Mouse (Mus musculus) bone marrow macrophage, adult 2 months (primary cell): Measurements from ENCODE around the gene Ube2i. TPM values are rescaled to one million over a fixed set of nuclear protein-coding genes. Genes with fewer than 3 reads are reported as not detected.

Experiments used
- H3K27ac ChIP-seq: 2 replicates; pipeline ENCODE4 v1.5.1; 2012; ENCODE audit warnings: low read depth, low read length; ENCODE audit not compliant: insufficient read depth
- H3K4me1 ChIP-seq: 2 replicates; pipeline ENCODE4 v1.6.1; 2012; ENCODE audit warnings: low read length; ENCODE audit not compliant: control insufficient read depth, insufficient read depth
- H3K4me3 ChIP-seq: 2 replicates; pipeline ENCODE4 v1.5.1; 2012; ENCODE audit warnings: mild to moderate bottlenecking, low read length, moderate library complexity; ENCODE audit not compliant: insufficient read depth
- CTCF ChIP-seq: IDR thresholded peaks from 2 replicates; pipeline ENCODE4 v1.5.1; 2012; ENCODE audit warnings: low read depth, mild to moderate bottlenecking, low read length, moderate library complexity
- POLR2A ChIP-seq: IDR thresholded peaks from 2 replicates; pipeline ENCODE4 v1.6.1; 2012; ENCODE audit warnings: mild to moderate bottlenecking, low read depth, low read length, borderline replicate concordance
- polyA plus RNA-seq: library from polyadenylated mRNA; stranded (reverse); fragments of >200 nt; gene quantifications from 2 replicates; pipeline ENCODE4 v1.2.4, GENCODE M21; 2012; ENCODE audit not compliant: missing spikeins, insufficient read depth, insufficient read length

The Ube2i gene
- 221 and 242 TPM in 2 replicates for polyA plus RNA-seq

DNA sequence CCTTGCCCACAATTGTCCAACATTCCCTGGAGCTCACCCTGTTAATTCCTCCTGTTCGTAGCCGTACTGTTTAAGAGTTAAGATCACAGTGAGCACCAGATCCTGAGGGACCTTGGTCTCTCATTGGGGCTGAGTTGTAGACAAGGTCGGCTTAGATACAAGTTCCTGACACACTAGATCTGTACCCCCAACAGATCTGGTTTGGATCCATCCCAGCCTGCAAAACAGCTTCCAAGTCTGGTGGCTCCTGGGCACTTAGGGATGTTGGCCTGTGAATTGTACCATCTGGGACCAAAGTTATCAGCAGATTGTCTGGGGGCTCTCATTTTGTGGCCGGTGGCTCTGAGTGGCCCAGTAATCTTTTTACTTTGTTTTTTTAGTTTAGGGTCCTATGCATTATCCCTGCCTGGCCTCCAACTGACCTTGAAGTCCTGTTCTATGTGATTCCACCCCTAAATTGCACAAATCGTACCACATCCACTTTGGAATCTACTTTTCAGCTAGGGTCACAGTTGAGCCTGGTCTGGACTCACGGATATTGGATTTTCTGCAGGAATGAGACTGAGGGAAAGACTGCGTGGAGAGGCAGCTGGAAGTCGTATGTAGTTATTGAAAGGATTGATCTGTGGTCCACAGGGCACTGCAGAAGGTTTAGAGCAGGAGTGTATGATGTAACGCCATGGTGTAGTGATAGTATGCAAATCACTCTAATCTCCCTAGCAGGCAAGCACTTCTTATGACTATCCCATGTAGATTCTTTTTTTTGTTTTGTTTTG, at the start of gene Ube2i:
TSS of gene Ube2i (minus strand) at position 52 of the 776 bp plus-strand sequence.
- Histone ChIP-seq H3K4me3 (peak within 1 kb of the TSS; percentile 97), H3K4me1 (peaks cover 21% of the 10 kb centered on the region), H3K27ac (peak within 1 kb of the TSS; percentile 96)
- TF ChIP-seq CTCF = no peak
- TF ChIP-seq POLR2A = no peak

DNA sequence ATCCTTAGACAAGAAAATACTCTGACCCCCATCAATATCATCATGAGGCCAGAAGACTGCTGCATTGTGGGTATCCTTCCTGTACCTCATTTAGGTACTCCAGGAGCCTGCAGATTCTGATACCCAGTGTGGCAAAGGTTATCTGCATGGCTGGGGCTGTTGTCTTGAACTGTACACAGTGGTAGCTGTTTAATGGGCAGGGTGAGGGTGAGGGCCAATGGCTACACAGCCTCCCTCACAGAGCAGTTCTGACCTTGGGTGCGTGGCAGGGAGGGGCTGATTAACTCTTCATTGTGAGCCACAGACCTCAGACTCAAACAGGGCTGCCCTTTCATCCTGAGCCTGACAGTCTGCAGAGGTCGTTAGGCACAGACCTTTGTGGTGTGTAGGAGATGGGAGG, 48.5 kb upstream of the Ube2i start:
- TF ChIP-seq POLR2A = no peak
- Histone ChIP-seq H3K4me3 (no peak overlapping the region), H3K27ac (no peak overlapping the region), H3K4me1 (no peaks in the 10 kb centered on the region)

DNA sequence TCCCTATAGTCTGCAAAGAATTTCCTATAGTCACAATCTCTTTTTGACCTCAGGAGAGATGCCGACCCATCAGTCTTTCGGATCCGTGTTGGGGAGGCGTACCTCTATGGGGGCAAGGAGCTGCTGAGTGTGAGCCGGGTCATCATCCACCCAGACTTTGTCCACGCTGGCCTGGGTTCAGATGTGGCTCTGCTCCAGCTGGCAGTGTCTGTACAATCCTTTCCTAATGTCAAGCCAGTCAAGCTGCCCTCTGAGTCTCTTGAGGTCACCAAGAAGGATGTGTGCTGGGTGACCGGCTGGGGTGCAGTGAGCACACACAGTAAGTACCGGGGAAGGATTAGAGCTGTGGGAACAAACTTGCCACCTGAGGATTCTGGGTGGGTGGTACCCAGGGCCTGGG, 46.4 kb upstream of the Ube2i start:
- TF ChIP-seq CTCF = no peak
- Histone ChIP-seq H3K4me3 (no peak overlapping the region), H3K4me1 (no peaks in the 10 kb centered on the region), H3K27ac (no peak overlapping the region)

DNA sequence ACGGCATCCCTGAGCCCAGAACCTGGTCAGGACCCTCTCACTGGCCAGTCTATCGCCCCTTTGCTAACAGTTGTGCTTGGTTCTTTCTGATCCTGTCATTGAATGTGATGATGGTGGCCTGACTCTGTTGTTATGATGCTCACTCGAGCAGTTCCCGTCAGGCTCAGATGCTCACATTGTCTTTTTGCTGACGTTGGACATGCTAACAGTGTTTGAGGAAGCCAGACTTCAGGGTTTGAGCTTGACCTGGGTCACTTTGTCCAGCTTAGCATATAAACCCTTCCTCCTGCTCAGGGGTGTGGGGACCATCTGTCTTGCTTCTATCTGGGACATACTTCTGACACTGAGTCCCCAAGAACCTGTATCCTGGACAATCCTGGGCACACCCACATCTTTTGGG, 43.9 kb upstream of the Ube2i start, which contains the start of gene Prss29:
TSS of gene Prss29 (plus strand) at position 301 of the 400 bp plus-strand sequence.
- TF ChIP-seq CTCF (no peak), POLR2A (no peak)
- no peak within 1 kb of the TSS for H3K27ac ChIP-seq
- H3K4me3 ChIP-seq = no peak within 1 kb of the TSS
- H3K4me1 ChIP-seq = no peaks in the 10 kb centered on the region

DNA sequence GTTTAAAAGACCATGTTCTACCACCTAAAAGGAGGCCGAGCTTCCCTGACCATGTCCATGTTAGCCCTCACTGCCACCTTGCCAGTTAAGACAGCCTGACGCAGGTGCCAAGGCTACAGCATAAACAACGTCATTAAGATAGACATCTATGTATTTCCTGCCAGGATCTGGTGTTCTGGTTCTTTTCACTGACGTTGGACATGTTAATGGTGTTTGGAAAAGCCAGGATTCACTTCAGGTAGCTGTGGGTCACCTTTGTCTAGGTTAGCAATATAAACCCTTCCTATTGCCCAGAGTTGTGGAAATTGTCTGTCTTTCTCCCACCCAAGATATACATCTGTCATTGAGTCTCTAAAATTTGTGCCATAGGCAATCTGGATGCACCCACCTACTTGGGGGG, 33.9 kb upstream of the Ube2i start, which contains the start of gene Prss28:
TSS of gene Prss28 (plus strand) at position 301 of the 400 bp plus-strand sequence.
- H3K4me3 ChIP-seq = no peak within 1 kb of the TSS
- no peak within 1 kb of the TSS for H3K27ac ChIP-seq
- TF ChIP-seq CTCF (no peak), POLR2A (no peak)
- H3K4me1 ChIP-seq = no peaks in the 10 kb centered on the region

DNA sequence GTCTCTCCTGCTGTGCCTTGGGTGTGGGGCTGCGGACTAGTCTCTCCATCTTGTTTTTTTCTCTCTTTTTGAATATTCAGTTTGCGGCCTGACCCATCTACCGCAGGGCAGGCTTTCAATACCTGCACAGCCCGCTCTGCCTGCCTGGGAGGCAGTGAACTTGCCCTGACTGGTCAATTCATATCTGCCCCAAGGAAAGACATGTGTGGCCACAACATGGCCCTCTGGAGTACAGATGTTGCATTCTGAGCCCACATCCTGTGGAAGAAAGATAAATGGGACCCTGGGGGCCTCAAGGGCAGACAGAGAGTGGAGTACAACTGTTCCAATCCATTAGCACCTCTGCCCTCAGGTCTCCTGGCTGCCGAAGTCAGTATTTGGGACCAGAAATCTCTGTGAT, 23.7 kb upstream of the Ube2i start, which contains the start of gene Prss34:
TSS of gene Prss34 (plus strand) at position 301 of the 400 bp plus-strand sequence.
- TF ChIP-seq POLR2A = no peak
- no peak for TF ChIP-seq CTCF
- Histone ChIP-seq H3K4me3 (no peak within 1 kb of the TSS), H3K27ac (no peak within 1 kb of the TSS), H3K4me1 (0 out of 2 replicates have a peak, but pooled peaks cover 2% of the 10 kb centered on the region)

DNA sequence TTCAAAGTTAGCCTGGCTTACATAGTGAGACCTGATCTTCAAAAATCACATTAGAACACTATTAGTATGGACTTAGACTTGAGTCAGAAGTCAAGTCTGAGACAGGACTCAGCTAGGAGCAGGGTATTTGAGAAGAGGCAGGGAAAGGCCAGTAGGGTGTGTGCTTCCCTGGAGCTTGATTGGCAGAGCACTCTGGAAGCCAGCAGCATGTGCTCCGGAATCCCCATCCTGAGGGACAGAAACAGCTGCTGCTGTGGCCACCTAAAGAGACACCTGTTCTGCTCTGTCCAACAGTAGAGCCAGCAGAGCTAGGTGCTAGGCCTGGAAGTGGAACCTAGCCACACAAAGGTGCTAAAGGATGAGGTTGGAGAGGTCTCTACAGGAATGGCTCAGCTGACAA, 19.7 kb upstream of the Ube2i start:
- no peak overlapping the region for H3K27ac ChIP-seq
- H3K4me1 ChIP-seq = no peaks in the 10 kb centered on the region
- TF ChIP-seq CTCF = no peak
- no peak for TF ChIP-seq POLR2A
- no peak overlapping the region for H3K4me3 ChIP-seq

DNA sequence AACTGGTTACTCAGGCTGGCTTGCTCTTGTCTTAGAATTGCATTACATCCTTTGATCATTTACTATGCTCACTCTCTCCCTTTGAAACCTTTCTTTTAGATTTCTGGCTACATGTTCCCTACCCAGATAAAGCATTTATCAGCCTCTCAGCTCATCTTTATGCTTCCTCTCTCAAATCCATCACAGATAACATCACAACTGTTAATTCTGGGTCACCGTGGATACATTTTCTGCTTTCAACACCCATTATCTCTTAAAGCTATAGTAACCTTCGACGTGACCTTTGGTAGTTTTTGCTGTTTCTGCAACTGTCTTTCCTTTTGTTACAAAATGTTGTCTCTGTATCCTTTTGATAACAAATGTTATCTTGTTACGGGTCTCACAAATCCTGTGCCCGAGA, 19.1 kb upstream of the Ube2i start:
- Histone ChIP-seq H3K4me3 (no peak overlapping the region), H3K4me1 (no peaks in the 10 kb centered on the region), H3K27ac (no peak overlapping the region)
- TF ChIP-seq POLR2A (no peak), CTCF (no peak)

DNA sequence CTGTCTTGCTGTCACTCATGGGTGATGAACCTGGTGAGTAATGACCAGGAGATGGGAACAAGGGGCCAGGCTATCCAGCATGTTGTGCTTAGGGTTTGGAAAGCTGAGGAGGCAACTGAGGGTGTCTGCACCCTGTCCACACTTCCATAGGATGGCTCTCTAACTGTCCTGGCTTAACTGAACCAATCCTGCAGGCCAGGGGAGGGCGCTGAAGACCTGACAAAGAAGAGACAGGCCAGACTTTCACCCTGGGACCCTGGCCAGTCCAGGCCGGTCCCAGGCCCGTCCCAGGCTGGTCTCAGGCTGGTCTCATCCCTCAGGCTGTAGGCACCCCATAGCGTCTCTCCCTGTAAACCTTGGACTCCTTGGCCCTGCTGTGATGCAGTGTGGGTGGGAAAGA, 16.0 kb upstream of the Ube2i start:
- Histone ChIP-seq H3K4me3 (no peak overlapping the region), H3K4me1 (no peaks in the 10 kb centered on the region), H3K27ac (no peak overlapping the region)
- TF ChIP-seq CTCF (no peak), POLR2A (no peak)

DNA sequence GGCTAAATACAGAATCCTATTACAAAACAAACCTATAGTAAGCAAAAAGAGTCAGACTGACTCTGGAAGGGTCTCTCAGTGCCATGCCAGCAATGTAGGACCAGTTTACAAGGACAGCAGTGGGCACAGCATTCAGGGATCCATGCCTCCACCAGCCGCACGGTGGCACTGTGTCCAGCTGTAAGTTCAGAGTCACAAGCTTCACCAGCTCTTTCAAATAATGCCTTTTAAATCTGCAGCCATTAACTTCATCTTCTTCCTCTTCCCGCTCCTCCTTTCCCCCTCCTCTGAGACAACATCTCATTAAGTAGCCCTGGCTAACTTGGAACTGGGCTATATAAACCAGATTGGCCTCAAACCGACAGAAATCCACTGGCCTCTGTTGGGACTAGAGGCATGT, 14.4 kb upstream of the Ube2i start:
- TF ChIP-seq CTCF (peak; percentile 84), POLR2A (no peak)

More for the DNA sequence above, 14.4 kb upstream of the Ube2i start:
- no peaks in the 10 kb centered on the region for H3K4me1 ChIP-seq
- H3K4me3 ChIP-seq = no peak overlapping the region
- no peak overlapping the region for H3K27ac ChIP-seq
